Mouse (Mus musculus) T-helper 2 cell (primary cell): ENCODE data around the gene Bola1.

Experiments used
- in situ Hi-C: fragments of 300-600 bp; cut with MboI, MseI; formaldehyde crosslinking; loops from one replicate; pipeline ENCODE4 v1.15.1; 2025; ENCODE audit warnings: high pct_unique_total_duplicates

Gene Bola1

DNA sequence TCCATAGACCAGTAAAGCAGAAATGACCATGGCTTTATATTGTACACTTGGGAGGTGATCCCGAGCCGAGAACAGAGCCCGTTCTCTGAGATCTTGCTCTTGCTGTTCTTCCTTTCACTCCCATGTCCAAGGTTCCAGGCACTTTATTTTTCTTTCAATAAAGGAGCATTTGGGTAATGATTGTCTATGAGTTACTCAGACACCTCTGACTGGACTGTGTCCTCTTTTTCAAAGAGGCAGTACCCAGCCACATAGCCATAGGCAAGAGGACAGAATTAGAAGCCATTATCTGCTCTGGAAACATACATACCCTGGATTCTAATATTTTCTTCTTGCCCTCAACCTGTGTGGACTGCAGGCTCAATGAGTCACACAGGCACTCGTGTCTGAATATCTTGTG lies 59.7 kb downstream of the Bola1 start:
- in situ Hi-C loops = no loop called here

DNA sequence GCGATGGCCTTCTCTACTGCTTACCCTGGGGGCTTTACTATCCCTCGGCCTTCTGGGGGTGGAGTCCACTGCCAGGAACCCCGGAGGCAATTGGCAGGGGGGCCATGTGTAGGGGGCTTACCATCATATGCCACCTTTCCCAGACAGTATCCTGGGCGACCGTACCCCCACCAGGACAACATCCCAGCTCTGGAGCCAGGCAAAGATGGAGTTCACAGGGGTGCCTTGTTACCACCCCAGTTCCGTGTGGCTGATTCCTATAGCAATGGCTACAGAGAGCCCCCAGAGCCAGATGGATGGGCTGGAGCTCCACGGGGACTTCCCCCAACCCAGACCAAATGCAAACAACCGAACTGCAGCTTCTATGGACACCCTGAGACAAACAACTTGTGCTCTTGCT lies 64.0 kb downstream of the Bola1 start:
- in situ Hi-C loops = no loop called here

DNA sequence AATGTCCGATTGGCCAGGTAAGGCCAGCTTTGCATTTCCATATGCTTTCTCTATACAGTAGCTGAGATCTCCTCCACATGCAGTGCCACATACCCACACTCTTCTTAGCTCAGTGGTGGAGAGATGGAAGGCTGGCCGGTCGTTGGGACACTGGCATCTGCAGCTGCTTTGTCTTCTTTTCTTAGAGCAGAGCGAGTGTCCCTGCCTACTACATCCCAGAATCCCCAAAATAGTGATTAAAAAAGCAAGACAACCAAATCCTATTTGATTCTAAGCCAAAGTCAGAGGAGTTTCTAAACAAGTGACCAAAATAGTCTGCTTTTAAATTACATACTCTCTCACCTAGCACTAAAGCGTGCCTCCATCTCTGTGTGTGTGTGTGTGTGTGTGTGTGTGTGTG lies 66.9 kb downstream of the Bola1 start:
- in situ Hi-C loops = no loop called here

DNA sequence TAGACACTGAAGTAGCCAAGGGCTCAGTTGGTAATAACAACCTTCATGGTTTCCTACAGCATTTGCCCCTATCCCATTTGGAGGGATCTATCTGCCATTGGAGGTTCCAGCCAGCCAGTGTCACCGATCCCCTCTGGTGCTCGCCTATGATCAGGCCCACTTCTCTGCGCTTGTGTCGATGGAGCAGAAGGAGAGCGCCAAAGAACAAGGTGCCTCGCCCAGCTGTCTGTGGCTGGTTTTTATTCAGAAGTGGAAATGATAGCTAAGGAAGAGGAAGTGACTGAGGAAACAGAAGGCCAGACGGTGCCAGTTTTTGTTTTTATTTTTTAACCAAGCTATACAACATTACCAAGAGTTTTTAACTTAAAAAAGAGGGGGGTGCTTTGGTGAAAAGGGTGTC lies 67.7 kb downstream of the Bola1 start:
- in situ Hi-C loops = no loop called here

DNA sequence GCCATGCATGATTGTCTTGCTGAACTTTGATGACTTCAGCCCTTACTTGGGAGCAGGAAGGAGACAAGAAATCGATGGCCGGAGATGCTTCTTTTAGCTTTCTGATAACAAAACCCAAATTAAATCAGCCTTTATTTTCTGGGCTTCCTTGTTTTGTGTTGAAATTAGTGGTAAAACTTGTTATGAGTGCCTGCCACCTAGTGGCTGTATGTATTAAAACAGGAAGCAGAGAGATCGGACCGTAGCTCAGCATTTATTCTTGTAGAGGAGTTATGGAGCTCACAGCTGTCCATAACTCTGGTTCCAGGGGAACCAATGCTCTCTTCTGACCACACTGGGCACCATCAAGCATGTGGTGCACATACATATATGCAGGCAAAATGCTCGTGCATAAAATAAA lies 71.6 kb downstream of the Bola1 start:
- in situ Hi-C loops = no loop called here
